Mouse (Mus musculus) heart, embryonic 15.5 days (tissue): Measurements from ENCODE around the gene Prcd. TPM values are rescaled to one million over a fixed set of nuclear protein-coding genes. Genes with fewer than 3 reads are reported as not detected.

Source experiments
- ATAC-seq: fragments of 200-750 bp; cut with Nextera tagmentation; replicated peaks from 2 replicates; pipeline ENCODE4 v1.8.0; 2017; ENCODE audit warnings: low read depth, moderate TSS enrichment; ENCODE audit not compliant: insufficient number of reproducible peaks, insufficient read depth, low FRiP score
- H3K27ac ChIP-seq: fragments of 300-500 bp; sonication (generic); 2 replicates; pipeline ENCODE4 v1.5.1; 2015; ENCODE audit warnings: mild to moderate bottlenecking, inconsistent platforms
- H3K27me3 ChIP-seq: fragments of 300-500 bp; sonication (generic); 2 replicates; pipeline ENCODE4 v1.6.1; 2015; ENCODE audit warnings: inconsistent platforms
- H3K36me3 ChIP-seq: fragments of 300-500 bp; sonication (generic); 2 replicates; pipeline ENCODE4 v1.6.1; 2015; ENCODE audit warnings: mild to moderate bottlenecking, inconsistent platforms
- H3K4me1 ChIP-seq: fragments of 300-500 bp; sonication (generic); replicated peaks from 2 replicates; pipeline ENCODE4 v1.6.1; 2015; ENCODE audit warnings: inconsistent platforms
- H3K4me2 ChIP-seq: fragments of 300-500 bp; sonication (generic); 2 replicates; pipeline ENCODE4 v1.6.1; 2015; ENCODE audit warnings: inconsistent platforms, mild to moderate bottlenecking, moderate library complexity
- H3K4me3 ChIP-seq: fragments of 300-500 bp; sonication (generic); 2 replicates; pipeline ENCODE4 v1.5.1; 2015; ENCODE audit warnings: mild to moderate bottlenecking, inconsistent platforms
- H3K9ac ChIP-seq: fragments of 300-500 bp; sonication (generic); 2 replicates; pipeline ENCODE4 v1.6.1; 2015; ENCODE audit warnings: mild to moderate bottlenecking, inconsistent platforms
- H3K9me3 ChIP-seq: fragments of 300-500 bp; sonication (generic); replicated peaks from 2 replicates; pipeline ENCODE4 v1.6.1; 2016; ENCODE audit warnings: inconsistent platforms
- WGBS: fragments of 180-500 bp; shearing (Covaris S2); methylation state at CpG from one replicate; pipeline ENCODE4 v1.1.7; 2015; ENCODE audit warnings: mixed read lengths; 5-methylcytosine and 5-hydroxymethylcytosine counted together
- polyA plus RNA-seq: library from polyadenylated mRNA; unstranded; fragments of >200 nt; fragmentation: Nextera tagmentation; extraction: Ambion mirVana; gene quantifications from 2 replicates; pipeline ENCODE4 v1.2.1, GENCODE M21; 2015

The Prcd gene
- polyA plus RNA-seq, 1 experiment from 2014 or later, result 1.4 TPM

GRCm38 (mm10) chr11:116697521-116697920, 44.2 kb downstream of the Prcd start:
- Histone ChIP-seq H3K9ac (no peak overlapping the region), H3K27ac (no peak overlapping the region), H3K36me3 (no peaks in the 10 kb centered on the region), H3K27me3 (peaks cover 50% of the 10 kb centered on the region), H3K4me3 (no peak overlapping the region), H3K9me3 (no peaks in the 10 kb centered on the region), H3K4me2 (no peak overlapping the region), H3K4me1 (peaks cover 20% of the 10 kb centered on the region)
- ATAC-seq, result no peak
- 55% methylated on average over 9 of the region's 9 CpGs for WGBS

GRCm38 (mm10) chr11:116701377-116701841, 48.1 kb downstream of the Prcd start:
- Histone ChIP-seq H3K27ac (no peak overlapping the region), H3K4me1 (peaks cover 4% of the 10 kb centered on the region; the same call in 1 of the 2 replicates), H3K4me2 (no peak overlapping the region), H3K9ac (no peak overlapping the region), H3K36me3 (no peaks in the 10 kb centered on the region), H3K27me3 (peaks cover 14% of the 10 kb centered on the region), H3K9me3 (no peaks in the 10 kb centered on the region), H3K4me3 (no peak overlapping the region)
- ATAC-seq, result no peak
- WGBS, result 33% methylated on average over 5 of the region's 5 CpGs

- no peaks in the 10 kb centered on the region for H3K9me3 ChIP-seq
- 88% methylated on average over 8 of the region's 8 CpGs for WGBS
- H3K4me1 ChIP-seq, result peaks cover 4% of the 10 kb centered on the region; the same call in 1 of the 2 replicates
- H3K27ac ChIP-seq, result no peak overlapping the region
- ATAC-seq, result no peak
- H3K27me3 ChIP-seq, result no peaks in the 10 kb centered on the region
- no peak overlapping the region for H3K9ac ChIP-seq
- no peak overlapping the region for H3K4me2 ChIP-seq
- no peaks in the 10 kb centered on the region for H3K36me3 ChIP-seq
- H3K4me3 ChIP-seq, result no peak overlapping the region
These were observed 51.2 kb downstream of the Prcd start for GRCm38 (mm10) chr11:116704336-116705035.

DNA sequence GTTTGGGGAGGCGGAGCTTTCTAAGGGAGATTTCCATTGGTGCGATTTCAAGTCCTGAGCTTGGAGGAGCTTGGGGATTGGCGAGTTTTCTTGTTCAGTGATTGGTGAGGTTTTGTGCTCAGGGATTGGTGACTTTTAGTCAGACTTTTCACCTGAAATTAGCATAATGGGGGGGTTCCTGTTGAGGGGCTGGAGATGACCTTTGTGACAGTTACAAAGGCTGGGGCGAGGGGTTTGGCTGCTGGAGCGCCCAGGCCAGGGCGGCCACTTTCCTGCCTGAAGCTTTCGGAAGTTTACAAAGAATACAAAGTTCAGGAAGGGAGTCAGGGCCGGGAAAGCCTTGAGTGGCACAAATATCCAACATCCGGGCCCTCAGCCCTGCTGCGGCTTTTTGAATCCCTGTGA, 51.9 kb downstream of the Prcd start:
- Histone ChIP-seq H3K4me1 (peaks cover 4% of the 10 kb centered on the region; the same call in 1 of the 2 replicates), H3K4me3 (no peak overlapping the region), H3K4me2 (no peak overlapping the region), H3K9me3 (no peaks in the 10 kb centered on the region), H3K27me3 (no peaks in the 10 kb centered on the region), H3K27ac (no peak overlapping the region), H3K9ac (no peak overlapping the region), H3K36me3 (no peaks in the 10 kb centered on the region)
- 80% methylated on average over 10 of the region's 10 CpGs for WGBS
- no peak for ATAC-seq

- no peak overlapping the region for H3K9ac ChIP-seq
- ATAC-seq, result no peak
- H3K36me3 ChIP-seq, result no peaks in the 10 kb centered on the region
- no peaks in the 10 kb centered on the region for H3K27me3 ChIP-seq
- H3K4me1 ChIP-seq, result peaks cover 1% of the 10 kb centered on the region; the same call in 1 of the 2 replicates
- no peak overlapping the region for H3K27ac ChIP-seq
- WGBS, result 63% methylated on average over 7 of the region's 7 CpGs
- no peak overlapping the region for H3K4me2 ChIP-seq
- no peak overlapping the region for H3K4me3 ChIP-seq
- H3K9me3 ChIP-seq, result no peaks in the 10 kb centered on the region
These were observed 53.0 kb downstream of the Prcd start for GRCm38 (mm10) chr11:116706363-116706762.

DNA sequence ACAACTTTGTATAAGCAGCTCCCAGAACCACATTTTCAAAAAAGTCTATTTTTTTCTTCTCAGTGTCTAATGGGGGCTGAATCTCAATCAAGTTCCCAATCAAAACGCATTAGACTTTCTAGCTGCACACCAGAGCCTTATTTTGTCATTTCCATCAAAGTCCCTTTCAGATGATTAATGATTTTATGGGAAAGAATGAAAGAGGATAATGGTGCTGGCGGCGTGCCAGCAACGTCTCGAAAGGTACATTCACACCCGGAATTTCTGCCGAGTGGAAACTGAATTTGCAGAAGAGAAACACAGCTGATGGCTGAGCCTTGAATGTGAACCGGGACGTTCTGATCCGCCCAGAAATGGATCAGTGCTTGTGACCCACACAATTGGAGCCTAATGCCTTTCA, 56.8 kb downstream of the Prcd start:
- 66% methylated on average over 10 of the region's 10 CpGs for WGBS
- Histone ChIP-seq H3K36me3 (no peaks in the 10 kb centered on the region), H3K27me3 (no peaks in the 10 kb centered on the region), H3K4me3 (no peak overlapping the region), H3K9me3 (no peaks in the 10 kb centered on the region), H3K4me2 (no peak overlapping the region), H3K9ac (no peak overlapping the region), H3K27ac (no peak overlapping the region), H3K4me1 (no peaks in the 10 kb centered on the region)
- ATAC-seq, result no peak

DNA sequence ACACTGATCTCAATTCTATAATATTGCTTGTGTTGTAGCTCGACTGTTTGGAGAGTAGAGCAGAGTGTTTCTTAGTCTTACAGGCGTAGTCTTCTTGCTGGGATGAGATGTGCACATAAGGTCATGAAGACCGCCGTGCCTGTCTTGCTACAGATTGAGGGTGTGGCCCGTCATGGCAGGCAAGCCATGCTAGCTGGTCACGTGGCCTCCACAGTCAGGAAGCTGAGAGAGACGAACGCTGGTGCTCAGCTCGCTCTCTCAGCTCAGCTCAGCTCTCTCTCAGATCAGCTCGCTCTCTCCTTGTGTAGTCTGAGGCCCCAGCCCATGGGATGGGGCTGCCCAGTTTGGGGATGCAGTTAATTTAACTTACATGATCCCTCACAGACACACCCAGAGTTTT, 57.5 kb downstream of the Prcd start:
- H3K36me3 ChIP-seq, result no peaks in the 10 kb centered on the region
- no peak overlapping the region for H3K4me2 ChIP-seq
- 86% methylated on average over 10 of the region's 10 CpGs for WGBS
- no peak overlapping the region for H3K27ac ChIP-seq
- no peak overlapping the region for H3K9ac ChIP-seq
- H3K27me3 ChIP-seq, result no peaks in the 10 kb centered on the region
- H3K4me3 ChIP-seq, result no peak overlapping the region
- no peaks in the 10 kb centered on the region for H3K9me3 ChIP-seq
- H3K4me1 ChIP-seq, result no peaks in the 10 kb centered on the region
- ATAC-seq, result no peak

- 88% methylated on average over 12 of the region's 12 CpGs for WGBS
- ATAC-seq, result no peak
- no peaks in the 10 kb centered on the region for H3K4me1 ChIP-seq
- no peaks in the 10 kb centered on the region for H3K27me3 ChIP-seq
- H3K4me2 ChIP-seq, result no peak overlapping the region
- H3K4me3 ChIP-seq, result no peak overlapping the region
- H3K36me3 ChIP-seq, result no peaks in the 10 kb centered on the region
- no peak overlapping the region for H3K27ac ChIP-seq
- H3K9ac ChIP-seq, result no peak overlapping the region
- no peaks in the 10 kb centered on the region; the same call in 1 of the 2 replicates for H3K9me3 ChIP-seq
These were observed 60.7 kb downstream of the Prcd start for GRCm38 (mm10) chr11:116714052-116714451.

Other genes with a start within 250 kb of the Prcd start
- gene Rnf157, start 240.5 kb upstream of the Prcd start, polyA plus RNA-seq, result 7.1 and 14.3 TPM in 2 replicates
- 29.3 and 32.5 TPM in 2 replicates for gene Ubald2, start 219.4 kb upstream of the Prcd start, polyA plus RNA-seq
- gene Qrich2, start 187.3 kb upstream of the Prcd start, polyA plus RNA-seq, result 0.10 TPM in 1 of 2 replicates, not detected in the other
- gene Prpsap1, start 159.3 kb upstream of the Prcd start, polyA plus RNA-seq, result 81.7 and 98.2 TPM in 2 replicates
- 2.8 and 4.4 TPM in 2 replicates for gene Sphk1, start 122.6 kb upstream of the Prcd start, polyA plus RNA-seq
- gene Ube2o, start 72.1 kb upstream of the Prcd start, polyA plus RNA-seq, result 14.4 and 20.7 TPM in 2 replicates
- gene Aanat, start 67.1 kb upstream of the Prcd start, polyA plus RNA-seq, result not detected in 2 replicates
- 6.7 and 10.4 TPM in 2 replicates for gene Rhbdf2, start 26.5 kb upstream of the Prcd start, polyA plus RNA-seq
- 9.1 and 11.6 TPM in 2 replicates for gene Cygb, start 779 bp downstream of the Prcd start, polyA plus RNA-seq
- gene St6galnac1, start 122.0 kb downstream of the Prcd start, polyA plus RNA-seq, result not detected in 2 replicates
- 18.8 and 19.8 TPM in 2 replicates for gene Mxra7, start 174.5 kb downstream of the Prcd start, polyA plus RNA-seq
- gene Mettl23, start 189.7 kb downstream of the Prcd start, polyA plus RNA-seq, result 63.0 and 63.4 TPM in 2 replicates
- gene Jmjd6, start 189.9 kb downstream of the Prcd start, polyA plus RNA-seq, result 66.5 and 67.4 TPM in 2 replicates
- gene Mfsd11, start 198.9 kb downstream of the Prcd start, polyA plus RNA-seq, result 31.8 and 38.6 TPM in 2 replicates
- 479 and 520 TPM in 2 replicates for gene Srsf2, start 199.6 kb downstream of the Prcd start, polyA plus RNA-seq